ENCODE assay signal across 24 mouse cellular contexts in the genomic region with DNA sequence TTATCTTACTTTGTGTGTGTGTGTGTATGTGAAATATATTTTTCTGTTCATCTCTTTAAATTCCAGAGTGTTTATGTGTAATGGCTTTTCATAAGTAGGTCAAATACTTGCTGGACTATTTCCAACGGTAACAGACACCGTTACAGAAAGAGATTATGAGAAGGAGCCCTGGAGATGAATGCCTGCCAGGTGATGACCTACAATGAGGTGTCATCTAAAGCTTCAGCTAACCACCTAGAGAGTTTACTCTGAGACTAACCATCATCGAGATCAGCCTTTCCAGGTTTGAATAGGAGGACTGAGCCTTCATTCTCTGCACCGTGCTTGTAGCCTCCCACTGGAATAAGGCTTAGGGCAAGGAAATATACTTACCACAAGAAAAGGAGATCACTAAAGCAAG.
A peak's percentile ranks its signal among the peaks of the same experiment; 100 is the strongest.
DNase-seq lines count a peak whose midpoint lies in the region; ATAC-seq and TF ChIP-seq lines count a peak whose summit lies in the region.
"Had no signal": no experiment of that assay in that cellular context is flagged by ENCODE, and none has a peak within 500 bp of the region (broad histone marks: within the 10 kb centered on the region; RNA-seq: fewer than 3 reads in every experiment).

No protein-coding gene starts in this region.

- H3K9me3 ChIP-seq in forebrain, embryonic 13.5 days (replicated peaks), result no peaks in the 10 kb centered on the region
- H3K9me3 ChIP-seq: embryonic facial prominence, embryonic 12.5 days; embryonic facial prominence, embryonic 15.5 days; forebrain, embryonic 15.5 days; heart, embryonic 10.5 days; heart, embryonic 13.5 days; hindbrain, embryonic 12.5 days; hindbrain, embryonic 15.5 days; intestine, embryonic 15.5 days; kidney, embryonic 15.5 days had no signal

- H3K27ac ChIP-seq in cerebellum, adult 2 months (ENCODE audit: insufficient read depth, low read length), result no peak overlapping the region
- H3K27ac ChIP-seq in forebrain, embryonic 13.5 days, result no peak overlapping the region
- H3K27ac ChIP-seq: embryonic facial prominence, embryonic 12.5 days; embryonic facial prominence, embryonic 15.5 days; forebrain, embryonic 15.5 days; heart, adult 2 months; heart, embryonic 10.5 days; heart, embryonic 13.5 days; hindbrain, embryonic 12.5 days; hindbrain, embryonic 15.5 days; intestine, embryonic 15.5 days; kidney, embryonic 15.5 days had no signal

- peaks cover 7% of the 10 kb centered on the region; the same call in 1 of the 2 replicates for H3K4me1 ChIP-seq in cerebellum, adult 2 months (ENCODE audit: control insufficient read depth, insufficient read depth, low read length)
- no peaks in the 10 kb centered on the region for H3K4me1 ChIP-seq in forebrain, embryonic 13.5 days
- H3K4me1 ChIP-seq: embryonic facial prominence, embryonic 12.5 days; embryonic facial prominence, embryonic 15.5 days; forebrain, embryonic 15.5 days; heart, embryonic 10.5 days; heart, embryonic 13.5 days; hindbrain, embryonic 12.5 days; hindbrain, embryonic 15.5 days; intestine, embryonic 15.5 days; kidney, embryonic 15.5 days had no signal

- H3K36me3 ChIP-seq in forebrain, embryonic 13.5 days (ENCODE audit: poor library complexity, severe bottlenecking), result no peaks in the 10 kb centered on the region
- H3K36me3 ChIP-seq: embryonic facial prominence, embryonic 12.5 days; embryonic facial prominence, embryonic 15.5 days; forebrain, embryonic 15.5 days; heart, embryonic 10.5 days; heart, embryonic 13.5 days; hindbrain, embryonic 12.5 days; hindbrain, embryonic 15.5 days; intestine, embryonic 15.5 days; kidney, embryonic 15.5 days had no signal

- H3K27me3 ChIP-seq in cerebellum, adult 2 months (ENCODE audit: control insufficient read depth, insufficient read depth, low read length), result no peaks in the 10 kb centered on the region
- H3K27me3 ChIP-seq in forebrain, embryonic 13.5 days, result no peaks in the 10 kb centered on the region
- H3K27me3 ChIP-seq: embryonic facial prominence, embryonic 12.5 days; embryonic facial prominence, embryonic 15.5 days; forebrain, embryonic 15.5 days; heart, embryonic 13.5 days; hindbrain, embryonic 12.5 days; hindbrain, embryonic 15.5 days; intestine, embryonic 15.5 days; kidney, embryonic 15.5 days had no signal

- no peak for ATAC-seq in forebrain, embryonic 13.5 days
- ATAC-seq: activated CD4-positive, CD25-positive, alpha-beta regulatory T cell, adult 4 months; forebrain, embryonic 15.5 days; intestine, embryonic 15.5 days had no signal

- H3K4me2 ChIP-seq in forebrain, embryonic 13.5 days, result no peak overlapping the region
- H3K4me2 ChIP-seq: embryonic facial prominence, embryonic 12.5 days; embryonic facial prominence, embryonic 15.5 days; forebrain, embryonic 15.5 days; heart, embryonic 13.5 days; hindbrain, embryonic 12.5 days; hindbrain, embryonic 15.5 days; intestine, embryonic 15.5 days; kidney, embryonic 15.5 days had no signal

- 16% methylated on average over 4 of the region's 4 CpGs for WGBS in cerebellum, adult 2 months
- 87% methylated on average over 4 of the region's 4 CpGs for WGBS in forebrain, embryonic 13.5 days

- TF ChIP-seq POLR2A in cerebellum, adult 2 months (IDR thresholded peaks at IDR 0.05; ENCODE audit: borderline replicate concordance, insufficient read depth, low read length), result no peak

- no peak overlapping the region for H3K9ac ChIP-seq in forebrain, embryonic 13.5 days
- H3K9ac ChIP-seq: embryonic facial prominence, embryonic 12.5 days; embryonic facial prominence, embryonic 15.5 days; forebrain, embryonic 15.5 days; heart, embryonic 13.5 days; hindbrain, embryonic 12.5 days; hindbrain, embryonic 15.5 days; intestine, embryonic 15.5 days; kidney, embryonic 15.5 days had no signal

- DNase-seq in cerebellum, adult 2 months, result peak; percentile 40 to 75
- DNase-seq in cerebellum, adult 11-12 months, result no peak
- DNase-seq in brain, adult 2 months (ENCODE audit: low read depth, low spot score), result peak; percentile 33
- DNase-seq in cerebellum, adult 9-11 months, result peak; percentile 20
- peak; percentile 38 to 71 for DNase-seq in cerebellum, postnatal 25 days
- DNase-seq in B cell, adult 2 months, result no peak
- DNase-seq: adrenal gland, adult 8-10 months; adrenal gland, postnatal 25 days; gastrocnemius, postnatal 25 days; heart, adult 2 months; heart, postnatal 14 days; kidney, adult 11 months; kidney, adult 8-10 months had no signal

- no peak for TF ChIP-seq CTCF in cerebellum, adult 2 months (IDR thresholded peaks at IDR 0.05; ENCODE audit: borderline replicate concordance, insufficient read depth, low read depth, low read length)

- no peak overlapping the region for H3K4me3 ChIP-seq in cerebellum, adult 2 months (replicated peaks; ENCODE audit: insufficient read depth, low read depth, low read length)
- H3K4me3 ChIP-seq in forebrain, embryonic 13.5 days, result no peak overlapping the region
- H3K4me3 ChIP-seq: embryonic facial prominence, embryonic 12.5 days; embryonic facial prominence, embryonic 15.5 days; forebrain, embryonic 15.5 days; heart, adult 2 months; heart, embryonic 10.5 days; heart, embryonic 13.5 days; hindbrain, embryonic 12.5 days; hindbrain, embryonic 15.5 days; intestine, embryonic 15.5 days; kidney, embryonic 15.5 days had no signal

Comparison
In these comparisons a context has a peak if more than half of its experiments do, and no peak if none do; other contexts are left out.
1. DNase-seq: peak in cerebellum, adult 2 months (2 of 2), brain, adult 2 months (single experiment), cerebellum, adult 9-11 months (single experiment) and cerebellum, postnatal 25 days (2 of 2); none in cerebellum, adult 11-12 months (single experiment) and B cell, adult 2 months (0 of 2).